25 mouse cellular contexts compared by ENCODE assay signal in genomic region chr5:146590987-146591386, GRCm38 (mm10). TPM values are rescaled to one million over a fixed set of nuclear protein-coding genes. Genes with fewer than 3 reads are reported as not detected.
DNase-seq lines count a peak whose midpoint lies in the region; ATAC-seq and TF ChIP-seq lines count a peak whose summit lies in the region.
"Had no signal": no experiment of that assay in that cellular context is flagged by ENCODE, and none has a peak within 500 bp of the region (broad histone marks: within the 10 kb centered on the region; RNA-seq: fewer than 3 reads in every experiment).

No protein-coding gene starts in this region.

- TF ChIP-seq CTCF in midbrain, postnatal 0 days (IDR thresholded peaks at IDR 0.05): no peak

- no peaks in the 10 kb centered on the region for H3K9me3 ChIP-seq in forebrain, embryonic 14.5 days (replicated peaks; ENCODE audit: control insufficient read depth, low read length)
- H3K9me3 ChIP-seq in forebrain, embryonic 10.5 days: peaks cover 12% of the 10 kb centered on the region; the same call in 1 of the 2 replicates
- no peaks in the 10 kb centered on the region for H3K9me3 ChIP-seq in kidney, embryonic 14.5 days (ENCODE audit: control insufficient read depth, low read length)
- 0 out of 2 replicates have a peak, but pooled peaks cover 4% of the 10 kb centered on the region for H3K9me3 ChIP-seq in midbrain, postnatal 0 days (ENCODE audit: low read length)
- no peaks in the 10 kb centered on the region; the same call in none of the 2 replicates for H3K9me3 ChIP-seq in midbrain, embryonic 13.5 days
- H3K9me3 ChIP-seq in stomach, embryonic 16.5 days (replicated peaks; ENCODE audit: control insufficient read depth, low read length): no peaks in the 10 kb centered on the region
- H3K9me3 ChIP-seq: embryonic facial prominence, embryonic 15.5 days; heart, embryonic 10.5 days; hindbrain, embryonic 12.5 days; limb, embryonic 15.5 days had no signal

- no peak overlapping the region for H3K9ac ChIP-seq in forebrain, embryonic 14.5 days (ENCODE audit: low read length)
- H3K9ac ChIP-seq in kidney, embryonic 14.5 days (ENCODE audit: low read depth, low read length): no peak overlapping the region
- H3K9ac ChIP-seq in midbrain, postnatal 0 days (replicated peaks; ENCODE audit: low read length, poor library complexity, severe bottlenecking): no peak overlapping the region
- H3K9ac ChIP-seq in midbrain, embryonic 13.5 days (replicated peaks): no peak overlapping the region
- no peak overlapping the region for H3K9ac ChIP-seq in stomach, embryonic 16.5 days (ENCODE audit: low read length)
- H3K9ac ChIP-seq: embryonic facial prominence, embryonic 15.5 days; hindbrain, embryonic 12.5 days; limb, embryonic 15.5 days; liver, postnatal 0 days had no signal

- H3K27me3 ChIP-seq in forebrain, embryonic 14.5 days (replicated peaks; ENCODE audit: control insufficient read depth, insufficient read depth, low read length): peaks cover 13% of the 10 kb centered on the region; the same call in 1 of the 2 replicates
- H3K27me3 ChIP-seq in forebrain, embryonic 10.5 days (ENCODE audit: poor library complexity, severe bottlenecking): peaks cover 87% of the 10 kb centered on the region
- H3K27me3 ChIP-seq in kidney, embryonic 14.5 days (ENCODE audit: control insufficient read depth, insufficient read depth, low read length): peaks cover 5% of the 10 kb centered on the region
- H3K27me3 ChIP-seq in midbrain, postnatal 0 days (ENCODE audit: insufficient read depth, low read length): no peaks in the 10 kb centered on the region; the same call in 1 of the 2 replicates
- peaks cover 47% of the 10 kb centered on the region for H3K27me3 ChIP-seq in midbrain, embryonic 13.5 days
- H3K27me3 ChIP-seq in stomach, embryonic 16.5 days (ENCODE audit: control insufficient read depth, insufficient read depth, low read length): peaks cover 8% of the 10 kb centered on the region

- WGBS in forebrain, embryonic 14.5 days: 27% methylated on average over 4 of the region's 4 CpGs
- WGBS in forebrain, embryonic 10.5 days: 91% methylated on average over 4 of the region's 4 CpGs
- 71% methylated on average over 4 of the region's 4 CpGs for WGBS in kidney, embryonic 14.5 days
- WGBS in midbrain, postnatal 0 days: 50% methylated on average over 4 of the region's 4 CpGs
- 68% methylated on average over 4 of the region's 4 CpGs for WGBS in midbrain, embryonic 13.5 days
- WGBS in stomach, embryonic 16.5 days: 52% methylated on average over 4 of the region's 4 CpGs

- H3K36me3 ChIP-seq in forebrain, embryonic 14.5 days (ENCODE audit: control insufficient read depth, insufficient read depth, low read length): no peaks in the 10 kb centered on the region
- H3K36me3 ChIP-seq in forebrain, embryonic 10.5 days (replicated peaks): peaks cover 3% of the 10 kb centered on the region; the same call in 1 of the 2 replicates
- H3K36me3 ChIP-seq in kidney, embryonic 14.5 days (ENCODE audit: control insufficient read depth, insufficient read depth, low read length): no peaks in the 10 kb centered on the region
- H3K36me3 ChIP-seq in midbrain, postnatal 0 days (ENCODE audit: insufficient read depth, low read length): no peaks in the 10 kb centered on the region
- no peaks in the 10 kb centered on the region for H3K36me3 ChIP-seq in midbrain, embryonic 13.5 days
- H3K36me3 ChIP-seq in stomach, embryonic 16.5 days (ENCODE audit: control insufficient read depth, insufficient read depth, low read length): no peaks in the 10 kb centered on the region
- H3K36me3 ChIP-seq: embryonic facial prominence, embryonic 15.5 days; heart, embryonic 10.5 days; hindbrain, embryonic 12.5 days; limb, embryonic 15.5 days had no signal

- no peak for ATAC-seq in forebrain, embryonic 14.5 days
- no peak for ATAC-seq in kidney, embryonic 14.5 days (ENCODE audit: low FRiP score, low TSS enrichment)
- ATAC-seq in midbrain, postnatal 0 days (ENCODE audit: low FRiP score): no peak
- ATAC-seq in midbrain, embryonic 13.5 days: no peak
- peak; percentile 68; the same call in 1 of the 2 replicates for ATAC-seq in stomach, embryonic 16.5 days (ENCODE audit: insufficient read depth, low FRiP score)
- ATAC-seq: liver, postnatal 0 days had no signal

- peak; percentile 44 for DNase-seq in forebrain, embryonic 14.5 days (ENCODE audit: low spot score)
- no peak for DNase-seq in forebrain, embryonic 10.5 days (ENCODE audit: extremely low spot score, low spot score)
- DNase-seq in kidney, postnatal 14 days: peak; percentile 29
- peak; percentile 25 for DNase-seq in midbrain, postnatal 0 days (ENCODE audit: low spot score)
- DNase-seq in right cerebral cortex, postnatal 10 days (ENCODE audit: low spot score in 2 of 2): no peak
- DNase-seq: adrenal gland, adult 2 months; cerebellum, adult 9-11 months; heart, postnatal 10 days; liver, postnatal 0 days; right cerebral cortex, postnatal 25 days; thymus, postnatal 25 days had no signal

- peaks cover 3% of the 10 kb centered on the region for H3K4me1 ChIP-seq in forebrain, embryonic 14.5 days (ENCODE audit: control insufficient read depth, insufficient read depth, low read length)
- peaks cover 22% of the 10 kb centered on the region for H3K4me1 ChIP-seq in forebrain, embryonic 10.5 days
- no peaks in the 10 kb centered on the region for H3K4me1 ChIP-seq in kidney, embryonic 14.5 days (ENCODE audit: control insufficient read depth, insufficient read depth, low read length)
- H3K4me1 ChIP-seq in midbrain, postnatal 0 days (ENCODE audit: insufficient read depth, low read length): no peaks in the 10 kb centered on the region
- H3K4me1 ChIP-seq in midbrain, embryonic 13.5 days (replicated peaks): no peaks in the 10 kb centered on the region
- no peaks in the 10 kb centered on the region for H3K4me1 ChIP-seq in stomach, embryonic 16.5 days (ENCODE audit: control insufficient read depth, insufficient read depth, low read length)
- H3K4me1 ChIP-seq: embryonic facial prominence, embryonic 15.5 days; heart, embryonic 10.5 days; megakaryocyte, embryonic 14.5 days had no signal

- H3K4me2 ChIP-seq in forebrain, embryonic 14.5 days (ENCODE audit: low read length): no peak overlapping the region
- H3K4me2 ChIP-seq in kidney, embryonic 14.5 days (replicated peaks; ENCODE audit: low read depth, low read length): no peak overlapping the region
- no peak overlapping the region for H3K4me2 ChIP-seq in midbrain, postnatal 0 days (ENCODE audit: low read depth, low read length, poor library complexity, severe bottlenecking)
- no peak overlapping the region for H3K4me2 ChIP-seq in midbrain, embryonic 13.5 days (replicated peaks)
- H3K4me2 ChIP-seq in stomach, embryonic 16.5 days (ENCODE audit: low read depth, low read length): no peak overlapping the region
- H3K4me2 ChIP-seq: embryonic facial prominence, embryonic 15.5 days; hindbrain, embryonic 12.5 days; limb, embryonic 15.5 days had no signal

- H3K27ac ChIP-seq in forebrain, embryonic 14.5 days (ENCODE audit: low read depth, low read length): no peak overlapping the region
- H3K27ac ChIP-seq in forebrain, embryonic 10.5 days: no peak overlapping the region
- H3K27ac ChIP-seq in kidney, embryonic 14.5 days (ENCODE audit: low read depth, low read length): no peak overlapping the region
- no peak overlapping the region for H3K27ac ChIP-seq in midbrain, postnatal 0 days (ENCODE audit: low read depth, low read length)
- no peak overlapping the region for H3K27ac ChIP-seq in midbrain, embryonic 13.5 days
- H3K27ac ChIP-seq in stomach, embryonic 16.5 days (ENCODE audit: low read length): no peak overlapping the region
- H3K27ac ChIP-seq: embryonic facial prominence, embryonic 15.5 days; heart, embryonic 10.5 days; hindbrain, embryonic 12.5 days; limb, embryonic 15.5 days had no signal

- no peak overlapping the region for H3K4me3 ChIP-seq in forebrain, embryonic 14.5 days (ENCODE audit: low read depth, low read length)
- no peak overlapping the region for H3K4me3 ChIP-seq in forebrain, embryonic 10.5 days
- H3K4me3 ChIP-seq in kidney, embryonic 14.5 days (ENCODE audit: low read length): no peak overlapping the region
- no peak overlapping the region for H3K4me3 ChIP-seq in midbrain, postnatal 0 days (ENCODE audit: low read depth, low read length)
- no peak overlapping the region for H3K4me3 ChIP-seq in midbrain, embryonic 13.5 days (replicated peaks)
- H3K4me3 ChIP-seq in stomach, embryonic 16.5 days (replicated peaks; ENCODE audit: low read length): no peak overlapping the region
- H3K4me3 ChIP-seq: embryonic facial prominence, embryonic 15.5 days; heart, embryonic 10.5 days; hindbrain, embryonic 12.5 days; limb, embryonic 15.5 days; megakaryocyte, embryonic 14.5 days had no signal

RNA-seq across cellular contexts. Expression of gene Gpr12, which starts 5.9 kb away (rescaled TPM):
- 13.3 and 20.3 TPM in 2 replicates for polyA plus RNA-seq in forebrain, embryonic 14.5 days (2014; fragmentation: Nextera tagmentation; extraction: Ambion mirVana)
- 0.07 and 0.15 TPM in 2 replicates for polyA plus RNA-seq in forebrain, embryonic 10.5 days (2016; fragmentation: Nextera tagmentation; extraction: Ambion mirVana)
- 0.23 and 0.51 TPM in 2 replicates for polyA plus RNA-seq in kidney, embryonic 14.5 days (2014; fragmentation: Nextera tagmentation; extraction: Ambion mirVana)
- 43.4 and 48.0 TPM in 2 replicates for total RNA-seq in midbrain, postnatal 0 days (2014; rRNA removed)
- 33.9 and 34.2 TPM in 2 replicates for polyA plus RNA-seq in midbrain, postnatal 0 days (2015; fragmentation: Nextera tagmentation; extraction: Ambion mirVana)
- polyA plus RNA-seq in midbrain, embryonic 13.5 days (2015; fragmentation: Nextera tagmentation; extraction: Ambion mirVana): 6.7 and 6.8 TPM in 2 replicates
- 0.23 and 0.36 TPM in 2 replicates for polyA plus RNA-seq in stomach, embryonic 16.5 days (2015; fragmentation: Nextera tagmentation; extraction: Ambion mirVana)
- total RNA-seq: adrenal gland, adult 2 months; gastrocnemius, adult 18-20 months; gastrocnemius, postnatal 4 days; heart, postnatal 10 days had no signal
- polyA plus RNA-seq: adrenal gland, adult 2 months; C2C12 had no signal

RNA-seq across cellular contexts. Expression of gene Gm3415, which starts 35.1 kb away (rescaled TPM):
- not detected in 2 replicates for polyA plus RNA-seq in forebrain, embryonic 14.5 days (2014; fragmentation: Nextera tagmentation; extraction: Ambion mirVana)
- not detected in 2 replicates for polyA plus RNA-seq in forebrain, embryonic 10.5 days (2016; fragmentation: Nextera tagmentation; extraction: Ambion mirVana)
- not detected in 2 replicates for polyA plus RNA-seq in kidney, embryonic 14.5 days (2014; fragmentation: Nextera tagmentation; extraction: Ambion mirVana)
- not detected in 2 replicates for total RNA-seq in midbrain, postnatal 0 days (2014; rRNA removed)
- not detected in 2 replicates for polyA plus RNA-seq in midbrain, postnatal 0 days (2015; fragmentation: Nextera tagmentation; extraction: Ambion mirVana)
- polyA plus RNA-seq in midbrain, embryonic 13.5 days (2015; fragmentation: Nextera tagmentation; extraction: Ambion mirVana): not detected in 2 replicates
- not detected in 2 replicates for polyA plus RNA-seq in stomach, embryonic 16.5 days (2015; fragmentation: Nextera tagmentation; extraction: Ambion mirVana)
- total RNA-seq: adrenal gland, adult 2 months; gastrocnemius, adult 18-20 months; gastrocnemius, postnatal 4 days; heart, postnatal 10 days; layer of hippocampus, postnatal 10 days; left cerebral cortex, postnatal 10 days had no signal
- polyA plus RNA-seq: adrenal gland, adult 2 months; C2C12; embryonic facial prominence, embryonic 15.5 days; heart, embryonic 10.5 days; hindbrain, embryonic 12.5 days; intestine, embryonic 14.5 days; limb, embryonic 15.5 days; liver, postnatal 0 days had no signal

RNA-seq across cellular contexts. Expression of gene Gm3409, which starts 53.5 kb away (rescaled TPM):
- not detected in 2 replicates for polyA plus RNA-seq in forebrain, embryonic 14.5 days (2014; fragmentation: Nextera tagmentation; extraction: Ambion mirVana)
- not detected in 2 replicates for polyA plus RNA-seq in forebrain, embryonic 10.5 days (2016; fragmentation: Nextera tagmentation; extraction: Ambion mirVana)
- polyA plus RNA-seq in kidney, embryonic 14.5 days (2014; fragmentation: Nextera tagmentation; extraction: Ambion mirVana): not detected in 2 replicates
- not detected in 2 replicates for total RNA-seq in midbrain, postnatal 0 days (2014; rRNA removed)
- not detected in 2 replicates for polyA plus RNA-seq in midbrain, postnatal 0 days (2015; fragmentation: Nextera tagmentation; extraction: Ambion mirVana)
- not detected in 2 replicates for polyA plus RNA-seq in midbrain, embryonic 13.5 days (2015; fragmentation: Nextera tagmentation; extraction: Ambion mirVana)
- polyA plus RNA-seq in stomach, embryonic 16.5 days (2015; fragmentation: Nextera tagmentation; extraction: Ambion mirVana): not detected in 2 replicates
- total RNA-seq: adrenal gland, adult 2 months; gastrocnemius, adult 18-20 months; gastrocnemius, postnatal 4 days; heart, postnatal 10 days; layer of hippocampus, postnatal 10 days; left cerebral cortex, postnatal 10 days had no signal
- polyA plus RNA-seq: adrenal gland, adult 2 months; C2C12; embryonic facial prominence, embryonic 15.5 days; heart, embryonic 10.5 days; hindbrain, embryonic 12.5 days; intestine, embryonic 14.5 days; limb, embryonic 15.5 days; liver, postnatal 0 days had no signal

Comparison
In these comparisons a context has a peak if more than half of its experiments do, and no peak if none do; other contexts are left out.
1. DNase-seq: peak in forebrain, embryonic 14.5 days (single experiment), kidney, postnatal 14 days (single experiment) and midbrain, postnatal 0 days (single experiment); none in forebrain, embryonic 10.5 days (single experiment) and right cerebral cortex, postnatal 10 days (0 of 2).